Mouse (Mus musculus) midbrain, embryonic 13.5 days (tissue): Measurements from ENCODE around the gene Cdk7. TPM values are rescaled to one million over a fixed set of nuclear protein-coding genes. Genes with fewer than 3 reads are reported as not detected.

Experiments
- ATAC-seq: fragments of 200-750 bp; cut with Nextera tagmentation; 2 replicates; pipeline ENCODE4 v1.8.0; 2017; ENCODE audit warnings: mild to moderate bottlenecking, moderate TSS enrichment, moderate library complexity
- H3K27ac ChIP-seq: fragments of 300-500 bp; sonication (generic); 2 replicates; pipeline ENCODE4 v1.5.1; 2015; ENCODE audit warnings: inconsistent platforms, mild to moderate bottlenecking, moderate library complexity
- H3K27me3 ChIP-seq: fragments of 300-500 bp; sonication (generic); 2 replicates; pipeline ENCODE4 v1.6.1; 2015; ENCODE audit warnings: mild to moderate bottlenecking, inconsistent platforms
- H3K36me3 ChIP-seq: fragments of 300-500 bp; sonication (generic); 2 replicates; pipeline ENCODE4 v1.6.1; 2015; ENCODE audit warnings: mild to moderate bottlenecking, inconsistent platforms
- H3K4me1 ChIP-seq: fragments of 300-500 bp; sonication (generic); replicated peaks from 2 replicates; pipeline ENCODE4 v1.6.1; 2015; ENCODE audit warnings: inconsistent platforms
- H3K4me2 ChIP-seq: fragments of 300-500 bp; sonication (generic); replicated peaks from 2 replicates; pipeline ENCODE4 v1.6.1; 2015; ENCODE audit warnings: moderate library complexity, mild to moderate bottlenecking, inconsistent platforms
- H3K4me3 ChIP-seq: fragments of 300-500 bp; sonication (generic); replicated peaks from 2 replicates; pipeline ENCODE4 v1.5.1; 2015; ENCODE audit warnings: mild to moderate bottlenecking, inconsistent platforms
- H3K9ac ChIP-seq: fragments of 300-500 bp; sonication (generic); replicated peaks from 2 replicates; pipeline ENCODE4 v1.6.1; 2015; ENCODE audit warnings: mild to moderate bottlenecking, inconsistent platforms
- H3K9me3 ChIP-seq: fragments of 300-500 bp; sonication (generic); 2 replicates; pipeline ENCODE4 v1.6.1; 2016; ENCODE audit warnings: mild to moderate bottlenecking, inconsistent platforms
- WGBS: fragments of 180-500 bp; shearing (Covaris S2); methylation state at CpG from one replicate; pipeline ENCODE4 v1.1.7; 2015; 5-methylcytosine and 5-hydroxymethylcytosine counted together
- polyA plus RNA-seq: library from polyadenylated mRNA; unstranded; fragments of >200 nt; fragmentation: Nextera tagmentation; extraction: Ambion mirVana; gene quantifications from 2 replicates; pipeline ENCODE4 v1.2.1, GENCODE M21; 2015

Gene Cdk7
- polyA plus RNA-seq: 54.1 and 58.0 TPM in 2 replicates

DNA sequence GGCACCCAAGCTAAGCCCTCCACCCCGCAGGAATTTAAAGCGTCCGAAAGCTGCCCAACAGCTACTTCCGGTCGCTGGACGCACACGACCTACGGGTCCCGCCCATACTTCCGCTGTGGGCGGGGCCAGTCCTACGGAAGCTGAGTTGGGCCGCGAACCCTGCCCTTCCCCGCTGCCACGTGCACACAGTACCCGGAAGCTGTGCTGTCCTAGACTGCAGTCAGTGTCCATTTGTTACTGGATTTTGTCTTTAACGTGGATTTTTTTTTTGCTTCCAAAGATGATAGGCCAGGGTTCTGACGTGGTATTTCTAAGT lies at the start of gene Cdk7:
Cdk7 (minus strand) TSS at position 79 of the 316 bp plus-strand sequence.
- Histone ChIP-seq H3K4me2 (peak within 1 kb of the TSS; percentile 94), H3K4me1 (peaks cover 23% of the 10 kb centered on the region), H3K27me3 (no peaks in the 10 kb centered on the region), H3K4me3 (peak within 1 kb of the TSS; percentile 93), H3K27ac (peak within 1 kb of the TSS; percentile 89), H3K9ac (peak within 1 kb of the TSS; percentile 95), H3K9me3 (no peaks in the 10 kb centered on the region), H3K36me3 (peaks cover 25% of the 10 kb centered on the region)
- under 1% methylated on average over 19 of the region's 19 CpGs for whole genome bisulfite sequencing
- peak; percentile 100 for ATAC-seq

DNA sequence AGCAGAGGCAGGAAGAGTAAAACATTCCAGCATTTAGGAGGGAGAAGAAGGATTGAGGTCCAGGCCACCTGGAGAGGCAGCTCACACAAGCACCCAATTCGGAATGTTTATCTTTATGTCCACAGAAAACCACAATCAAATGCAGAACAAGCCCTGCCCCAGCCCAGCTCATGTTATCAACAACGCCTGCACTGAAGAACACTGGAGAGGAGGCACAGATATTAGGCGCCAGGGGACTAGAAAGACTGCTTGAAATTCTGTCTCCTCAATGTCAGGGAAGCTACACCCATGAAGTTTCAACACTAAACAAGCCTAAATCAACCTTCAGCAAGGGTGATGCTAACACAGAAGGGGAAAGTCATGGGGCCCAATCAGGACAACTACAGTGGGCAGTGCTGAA lies 46.8 kb upstream of the Cdk7 start:
- Histone ChIP-seq H3K4me1 (peaks cover 19% of the 10 kb centered on the region), H3K9me3 (no peaks in the 10 kb centered on the region), H3K36me3 (no peaks in the 10 kb centered on the region; the same call in 1 of the 2 replicates), H3K9ac (no peak overlapping the region), H3K27ac (no peak overlapping the region), H3K4me2 (no peak overlapping the region), H3K27me3 (no peaks in the 10 kb centered on the region), H3K4me3 (no peak overlapping the region)
- ATAC-seq: no peak
- 82% methylated on average over 3 of the region's 3 CpGs for WGBS

DNA sequence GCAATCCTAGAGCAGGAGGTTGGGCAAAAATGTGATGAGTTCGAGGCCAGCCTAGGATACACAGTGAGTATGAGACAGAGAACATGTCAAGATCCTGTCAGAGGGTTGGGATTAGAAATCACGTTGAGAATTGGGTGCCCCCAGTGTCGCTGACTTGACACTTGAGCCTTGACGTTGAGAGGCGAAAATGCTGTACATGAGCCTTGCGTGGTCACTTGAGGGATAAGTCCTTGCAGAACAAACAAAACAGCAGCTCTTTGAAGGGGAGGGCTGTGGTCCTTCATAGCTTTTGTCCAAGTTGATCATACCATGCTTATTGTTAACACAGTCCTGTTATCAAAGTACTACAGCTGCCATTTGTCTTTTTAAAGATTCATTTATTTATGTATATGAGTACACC lies 46.0 kb upstream of the Cdk7 start:
- ATAC-seq: 0 out of 2 replicates have a peak, but pooled peaks have one; percentile 10
- no peak overlapping the region for H3K27ac ChIP-seq
- H3K4me2 ChIP-seq: peak overlapping the region; percentile 98
- no peaks in the 10 kb centered on the region for H3K9me3 ChIP-seq
- H3K36me3 ChIP-seq: no peaks in the 10 kb centered on the region; the same call in 1 of the 2 replicates
- 0 out of 2 replicates have a peak overlapping the region, but pooled peaks have one; percentile 64 for H3K9ac ChIP-seq
- H3K4me3 ChIP-seq: peak overlapping the region; percentile 82; the same call in 1 of the 2 replicates
- peaks cover 19% of the 10 kb centered on the region for H3K4me1 ChIP-seq
- 71% methylated on average over 6 of the region's 6 CpGs for WGBS
- H3K27me3 ChIP-seq: no peaks in the 10 kb centered on the region

DNA sequence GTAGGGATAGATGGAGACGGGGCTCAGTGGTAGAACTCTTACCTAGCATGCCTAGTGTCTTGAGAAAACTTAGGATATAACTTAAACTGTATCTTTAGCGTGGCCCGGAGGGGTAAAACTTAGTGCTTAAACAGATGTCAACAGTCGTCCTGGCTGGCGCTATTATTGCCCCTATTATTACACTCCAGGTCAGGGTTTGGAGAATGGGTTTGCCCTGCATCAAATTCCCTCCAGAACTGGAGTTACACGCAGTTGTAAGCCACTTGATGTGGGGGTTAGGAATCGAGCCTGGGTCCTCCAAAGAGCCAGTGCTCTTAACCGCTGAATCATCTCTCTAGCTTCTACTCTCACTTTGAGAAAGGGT lies 45.3 kb upstream of the Cdk7 start:
- WGBS: 14% methylated on average over 8 of the region's 8 CpGs
- peak overlapping the region; percentile 82 for H3K4me3 ChIP-seq
- no peak for ATAC-seq

DNA sequence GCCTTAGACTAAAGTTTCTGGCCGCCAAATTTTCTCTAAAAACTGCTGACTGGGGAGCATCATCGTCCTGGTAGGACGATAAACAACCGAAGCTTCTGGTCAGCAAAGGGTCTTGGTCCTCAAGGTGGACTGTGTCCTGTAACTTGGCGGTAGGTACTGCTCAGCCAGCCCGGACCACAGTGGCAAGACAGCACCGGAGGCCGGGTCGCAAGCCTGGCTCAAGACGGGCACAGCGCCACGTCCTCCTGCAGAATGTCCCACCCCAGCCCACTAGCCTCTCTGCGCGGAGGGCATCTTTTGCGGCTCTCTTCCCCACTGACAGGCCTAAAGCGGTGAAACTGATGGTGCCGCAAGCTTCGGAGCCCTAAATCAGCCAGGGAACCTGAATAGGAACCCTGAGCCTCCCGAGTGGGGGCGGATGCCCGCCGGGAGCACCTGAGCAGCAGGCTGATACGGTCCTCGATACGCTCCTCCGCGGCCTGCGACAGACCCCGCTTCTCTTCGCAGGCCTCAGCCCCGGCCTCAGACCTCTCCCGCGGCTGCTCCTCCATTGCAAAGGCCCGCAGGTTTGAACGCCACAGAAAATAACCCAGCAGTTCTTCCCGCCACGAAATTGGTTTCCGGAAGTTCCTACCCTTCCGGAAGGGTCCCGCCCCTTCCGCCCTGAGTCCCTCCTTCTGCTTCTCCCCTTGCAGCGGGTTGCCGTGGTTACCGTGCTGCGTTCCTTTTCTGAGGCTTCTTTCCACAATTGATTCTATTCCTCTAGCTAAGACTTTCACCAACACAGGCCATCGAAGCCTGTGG lies 44.7 kb upstream of the Cdk7 start, which contains the start of gene Cenph:
Cenph (minus strand) TSS at position 648 of the 804 bp plus-strand sequence.
- Histone ChIP-seq H3K4me1 (peaks cover 19% of the 10 kb centered on the region), H3K4me2 (peak within 1 kb of the TSS; percentile 98), H3K36me3 (peaks cover 8% of the 10 kb centered on the region; the same call in 1 of the 2 replicates), H3K9ac (peak within 1 kb of the TSS; percentile 74), H3K27me3 (no peaks in the 10 kb centered on the region), H3K9me3 (no peaks in the 10 kb centered on the region), H3K4me3 (peak within 1 kb of the TSS; percentile 82), H3K27ac (peak within 1 kb of the TSS; percentile 62)
- under 1% methylated on average over 46 of the region's 46 CpGs for WGBS
- ATAC-seq: peak; percentile 97

More for the DNA sequence above, 45.3 kb upstream of the Cdk7 start:
- H3K4me2 ChIP-seq: peak overlapping the region; percentile 98
- H3K4me1 ChIP-seq: peaks cover 19% of the 10 kb centered on the region
- H3K9ac ChIP-seq: peak overlapping the region; percentile 64
- peak overlapping the region; percentile 62 for H3K27ac ChIP-seq
- H3K9me3 ChIP-seq: no peaks in the 10 kb centered on the region
- no peaks in the 10 kb centered on the region for H3K27me3 ChIP-seq
- peaks cover 3% of the 10 kb centered on the region; the same call in 1 of the 2 replicates for H3K36me3 ChIP-seq

DNA sequence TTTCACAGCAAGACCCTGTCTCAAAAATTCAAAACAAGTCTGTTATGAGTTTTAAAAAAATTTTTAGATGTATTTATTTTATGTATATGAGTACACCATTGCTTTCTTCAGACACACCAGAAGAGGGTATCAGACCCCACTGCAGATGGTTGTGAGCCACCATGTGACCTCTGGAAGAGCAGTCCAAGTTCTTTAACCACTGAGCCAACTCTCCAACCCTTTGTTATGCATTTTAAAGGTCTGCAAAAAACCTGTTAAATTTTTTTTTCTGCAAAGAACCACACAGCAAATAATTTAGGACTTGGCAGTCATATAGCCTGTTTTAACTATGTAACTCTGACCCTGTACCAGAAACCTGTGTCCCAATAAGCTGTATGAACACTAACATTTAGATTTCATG lies 44.0 kb upstream of the Cdk7 start:
- Histone ChIP-seq H3K36me3 (peaks cover 16% of the 10 kb centered on the region), H3K4me3 (peak overlapping the region; percentile 82), H3K27ac (no peak overlapping the region), H3K27me3 (no peaks in the 10 kb centered on the region), H3K4me2 (peak overlapping the region; percentile 98), H3K9ac (peak overlapping the region; percentile 74; the same call in 1 of the 2 replicates), H3K9me3 (no peaks in the 10 kb centered on the region), H3K4me1 (peaks cover 19% of the 10 kb centered on the region)
- ATAC-seq: no peak

DNA sequence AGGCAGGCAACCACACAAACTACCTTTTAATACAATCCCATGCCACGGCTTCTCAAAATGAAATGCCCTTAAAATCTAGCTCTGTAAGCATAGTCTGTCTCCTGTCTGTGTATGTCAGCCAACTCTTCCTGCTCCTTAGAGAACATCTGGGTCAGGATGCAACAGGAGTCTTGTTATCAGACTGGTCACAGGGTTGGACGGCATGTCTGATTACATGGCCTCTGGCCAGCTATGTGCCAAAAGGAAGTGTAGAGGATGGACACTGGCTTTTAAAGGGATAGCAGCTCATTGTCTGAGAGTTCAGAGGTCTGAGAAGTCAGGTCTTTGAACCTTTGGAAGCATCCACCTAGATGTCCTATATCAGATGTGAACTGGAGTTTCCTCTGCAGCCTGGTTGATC lies 24.6 kb upstream of the Cdk7 start:
- WGBS: 90% methylated on average over 2 of the region's 2 CpGs
- Histone ChIP-seq H3K27ac (no peak overlapping the region), H3K9me3 (no peaks in the 10 kb centered on the region), H3K27me3 (no peaks in the 10 kb centered on the region), H3K4me2 (no peak overlapping the region), H3K36me3 (peaks cover 6% of the 10 kb centered on the region; the same call in 1 of the 2 replicates), H3K9ac (no peak overlapping the region), H3K4me1 (no peaks in the 10 kb centered on the region), H3K4me3 (no peak overlapping the region)
- no peak for ATAC-seq

DNA sequence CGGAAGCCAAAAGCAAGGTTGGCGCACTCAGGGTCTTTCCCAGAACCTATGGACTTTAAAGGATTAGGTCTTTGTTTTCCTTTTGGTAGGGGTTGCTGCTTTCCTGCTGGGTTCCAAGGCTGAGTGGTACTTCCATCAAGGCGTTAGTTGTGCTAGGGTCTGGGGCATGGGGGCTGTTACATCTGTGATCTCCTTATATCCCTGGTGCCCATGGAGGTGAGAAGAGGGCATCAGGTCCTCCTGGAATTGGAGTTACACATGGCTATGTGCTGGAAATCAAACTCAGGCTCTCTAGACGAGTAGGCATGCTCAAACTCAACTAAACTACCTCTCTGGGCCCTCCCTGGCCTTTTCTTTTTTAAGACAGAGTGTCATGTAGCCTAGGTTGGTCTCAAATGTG lies 23.4 kb upstream of the Cdk7 start:
- H3K36me3 ChIP-seq: no peaks in the 10 kb centered on the region
- H3K4me2 ChIP-seq: no peak overlapping the region
- no peak for ATAC-seq
- no peak overlapping the region for H3K9ac ChIP-seq
- no peaks in the 10 kb centered on the region for H3K4me1 ChIP-seq
- H3K27ac ChIP-seq: no peak overlapping the region
- H3K4me3 ChIP-seq: no peak overlapping the region
- no peaks in the 10 kb centered on the region for H3K9me3 ChIP-seq
- no peaks in the 10 kb centered on the region for H3K27me3 ChIP-seq
- WGBS: 62% methylated on average over 4 of the region's 4 CpGs

DNA sequence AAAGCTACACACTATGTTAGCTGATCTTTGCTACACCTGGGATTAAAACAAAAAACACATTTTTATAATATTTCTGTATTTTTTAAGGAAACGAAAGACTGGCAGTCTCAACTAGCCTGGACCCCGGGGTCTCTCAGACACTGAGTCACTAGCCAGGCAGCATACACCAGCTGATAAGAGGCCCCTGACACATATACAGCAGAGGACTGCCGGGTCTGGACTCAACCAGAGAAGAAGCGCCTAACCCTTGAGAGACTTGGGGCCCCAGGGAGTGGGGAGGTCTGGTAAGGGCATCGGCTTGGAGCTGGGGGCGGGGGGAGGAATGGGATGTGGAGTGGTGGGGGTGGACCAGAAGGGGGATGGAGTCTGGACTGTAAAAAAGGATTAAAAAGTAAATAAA lies 22.3 kb upstream of the Cdk7 start:
- no peak for ATAC-seq
- no peak overlapping the region for H3K27ac ChIP-seq
- no peak overlapping the region for H3K4me3 ChIP-seq
- H3K4me1 ChIP-seq: no peaks in the 10 kb centered on the region
- 84% methylated on average over 6 of the region's 6 CpGs for whole genome bisulfite sequencing
- no peaks in the 10 kb centered on the region for H3K9me3 ChIP-seq
- no peaks in the 10 kb centered on the region for H3K27me3 ChIP-seq
- H3K4me2 ChIP-seq: no peak overlapping the region
- no peak overlapping the region for H3K9ac ChIP-seq
- H3K36me3 ChIP-seq: no peaks in the 10 kb centered on the region

DNA sequence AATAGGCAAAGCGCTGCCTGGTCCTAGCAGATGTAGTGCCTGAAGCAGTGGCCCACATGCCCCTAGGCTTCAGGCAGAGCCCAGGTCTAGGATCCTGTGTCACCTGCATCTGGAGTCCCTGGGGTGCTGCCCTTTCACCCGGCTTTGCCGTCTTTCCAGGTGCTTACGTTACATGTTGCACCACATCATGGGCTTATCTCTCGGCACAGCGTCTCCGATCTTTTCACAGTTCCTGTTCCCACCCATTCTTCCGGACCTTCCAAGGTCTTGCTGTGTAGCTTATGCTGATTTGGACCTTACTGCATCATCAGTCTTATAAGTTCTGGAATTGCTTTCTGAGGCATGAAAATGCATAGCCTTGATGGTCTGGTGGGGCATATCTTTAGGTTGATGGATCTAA lies 21.8 kb upstream of the Cdk7 start:
- Histone ChIP-seq H3K4me2 (no peak overlapping the region), H3K9ac (no peak overlapping the region), H3K27me3 (no peaks in the 10 kb centered on the region), H3K27ac (no peak overlapping the region), H3K36me3 (no peaks in the 10 kb centered on the region), H3K9me3 (no peaks in the 10 kb centered on the region), H3K4me1 (no peaks in the 10 kb centered on the region), H3K4me3 (no peak overlapping the region)
- ATAC-seq: no peak
- WGBS: 88% methylated on average over 8 of the region's 8 CpGs

DNA sequence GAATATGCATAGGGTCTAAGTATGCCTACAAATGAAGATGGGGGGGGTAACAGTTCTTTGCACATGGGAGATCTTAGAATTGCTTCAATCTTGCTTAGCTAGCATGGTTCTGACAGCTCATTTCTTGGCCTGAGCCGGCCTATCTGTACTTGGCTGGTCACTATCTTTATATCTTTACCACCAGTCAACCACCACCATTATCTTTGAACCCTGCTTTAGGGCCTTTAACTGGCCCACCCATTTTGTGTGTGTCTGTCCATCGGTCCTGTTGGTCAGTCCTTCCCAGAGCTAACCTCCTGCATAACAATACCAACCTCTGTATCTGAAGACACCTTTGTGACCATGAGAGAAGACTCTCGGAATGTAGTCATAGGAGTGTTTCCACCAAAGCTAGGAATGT lies 20.7 kb upstream of the Cdk7 start:
- no peaks in the 10 kb centered on the region for H3K27me3 ChIP-seq
- no peak for ATAC-seq
- no peaks in the 10 kb centered on the region for H3K9me3 ChIP-seq
- WGBS: 90% methylated on average over 3 of the region's 3 CpGs
- H3K4me3 ChIP-seq: no peak overlapping the region
- no peak overlapping the region for H3K9ac ChIP-seq
- no peaks in the 10 kb centered on the region for H3K36me3 ChIP-seq
- no peaks in the 10 kb centered on the region for H3K4me1 ChIP-seq
- no peak overlapping the region for H3K27ac ChIP-seq
- H3K4me2 ChIP-seq: no peak overlapping the region

DNA sequence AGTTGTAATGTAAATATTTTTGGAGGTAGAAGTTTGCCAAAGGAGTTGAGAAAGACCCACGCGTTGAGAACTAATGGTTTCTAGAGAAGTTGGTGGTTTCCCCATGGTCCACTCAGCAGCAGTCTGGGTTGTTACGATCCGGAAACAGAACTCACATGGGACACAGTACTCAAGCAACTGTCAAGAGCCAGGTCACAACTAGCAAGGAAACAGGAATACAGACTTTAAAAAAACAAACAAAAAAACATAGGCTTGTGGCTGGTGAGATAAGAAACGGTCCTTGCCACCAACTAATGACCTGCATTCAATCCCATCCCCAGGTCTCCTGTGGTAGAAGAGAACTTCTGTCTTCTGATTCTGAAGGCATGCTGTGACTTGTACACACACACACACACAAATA lies 20.1 kb upstream of the Cdk7 start:
- 86% methylated on average over 5 of the region's 5 CpGs for WGBS
- no peak for ATAC-seq
- no peaks in the 10 kb centered on the region for H3K36me3 ChIP-seq
- H3K27me3 ChIP-seq: no peaks in the 10 kb centered on the region
- no peak overlapping the region for H3K27ac ChIP-seq
- H3K4me3 ChIP-seq: no peak overlapping the region
- H3K9ac ChIP-seq: no peak overlapping the region
- H3K9me3 ChIP-seq: no peaks in the 10 kb centered on the region
- no peaks in the 10 kb centered on the region for H3K4me1 ChIP-seq
- no peak overlapping the region for H3K4me2 ChIP-seq
